Mouse (Mus musculus) v-Abl transformed pro-B cells (cell line): ENCODE results near the gene Lmf1.

Source experiments
- in situ Hi-C, 2 experiments: fragments of 400-800 bp; cut with MboI; formaldehyde crosslinking; loops; one replicate each; pipeline ENCODE4 v1.15.1; 2025; ENCODE audit not compliant: unreplicated experiment in 2 of 2

Lmf1 gene

DNA sequence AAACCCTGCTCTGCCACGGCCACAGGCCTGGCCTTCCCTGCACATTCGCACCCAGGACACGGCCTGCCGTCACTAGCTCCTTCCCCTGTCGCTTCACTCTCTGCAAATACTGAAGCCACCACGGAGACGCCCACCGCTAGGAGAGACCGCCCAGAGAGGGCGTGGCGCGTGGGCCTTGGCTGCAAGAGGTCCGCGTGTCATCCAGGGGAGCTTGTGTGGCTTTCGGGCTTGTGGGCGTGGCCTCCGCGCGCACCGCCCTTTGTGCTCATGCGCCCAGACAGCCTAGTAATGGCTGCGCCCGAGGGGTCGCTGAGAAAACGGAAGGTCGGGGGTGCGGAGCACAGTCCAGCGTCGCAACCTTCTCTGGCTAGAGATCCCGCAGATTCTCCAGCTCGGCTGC, at the start of gene Lmf1:
Lmf1 (plus strand) TSS at position 166 of the 400 bp plus-strand sequence.
- in situ Hi-C loops = loop anchor here in 1 of 2 experiments (10.0 kb wide), 1 partner anchor 96 kb away; no protein-coding TSS in a partner anchor

DNA sequence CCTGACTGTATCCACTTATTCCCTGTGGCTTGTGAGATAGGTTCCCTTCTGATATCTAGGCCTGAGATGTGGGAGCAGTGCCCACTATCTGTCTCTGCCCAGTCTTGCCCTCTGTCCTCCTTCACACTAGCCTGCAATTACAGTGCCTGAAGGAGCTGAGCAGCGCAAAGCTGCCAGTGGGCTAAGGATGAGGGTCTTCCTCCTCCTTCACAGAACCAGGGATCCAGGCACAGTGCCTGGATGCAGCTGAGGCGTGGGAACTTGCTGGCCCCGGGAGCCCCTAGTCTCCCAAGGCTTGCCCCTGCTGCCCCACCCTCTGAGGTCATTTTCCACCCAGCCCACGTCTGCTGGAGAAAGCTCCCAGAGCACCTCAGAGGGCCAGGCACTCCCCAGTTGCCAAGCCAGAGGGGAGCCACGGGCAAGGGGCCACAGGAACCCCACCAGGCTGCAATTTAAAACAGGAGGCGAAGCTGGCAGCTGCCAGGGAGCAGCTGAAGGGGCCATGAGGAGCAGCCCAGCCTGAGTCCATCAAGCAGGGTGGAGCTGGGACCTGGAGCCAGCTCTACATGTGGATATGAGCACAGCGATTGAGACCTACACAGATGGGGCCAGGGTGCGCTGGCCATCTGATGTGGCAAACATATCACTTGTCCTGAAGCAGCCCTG, 48.4 kb upstream of the Lmf1 start:
- in situ Hi-C loops = no loop called here

DNA sequence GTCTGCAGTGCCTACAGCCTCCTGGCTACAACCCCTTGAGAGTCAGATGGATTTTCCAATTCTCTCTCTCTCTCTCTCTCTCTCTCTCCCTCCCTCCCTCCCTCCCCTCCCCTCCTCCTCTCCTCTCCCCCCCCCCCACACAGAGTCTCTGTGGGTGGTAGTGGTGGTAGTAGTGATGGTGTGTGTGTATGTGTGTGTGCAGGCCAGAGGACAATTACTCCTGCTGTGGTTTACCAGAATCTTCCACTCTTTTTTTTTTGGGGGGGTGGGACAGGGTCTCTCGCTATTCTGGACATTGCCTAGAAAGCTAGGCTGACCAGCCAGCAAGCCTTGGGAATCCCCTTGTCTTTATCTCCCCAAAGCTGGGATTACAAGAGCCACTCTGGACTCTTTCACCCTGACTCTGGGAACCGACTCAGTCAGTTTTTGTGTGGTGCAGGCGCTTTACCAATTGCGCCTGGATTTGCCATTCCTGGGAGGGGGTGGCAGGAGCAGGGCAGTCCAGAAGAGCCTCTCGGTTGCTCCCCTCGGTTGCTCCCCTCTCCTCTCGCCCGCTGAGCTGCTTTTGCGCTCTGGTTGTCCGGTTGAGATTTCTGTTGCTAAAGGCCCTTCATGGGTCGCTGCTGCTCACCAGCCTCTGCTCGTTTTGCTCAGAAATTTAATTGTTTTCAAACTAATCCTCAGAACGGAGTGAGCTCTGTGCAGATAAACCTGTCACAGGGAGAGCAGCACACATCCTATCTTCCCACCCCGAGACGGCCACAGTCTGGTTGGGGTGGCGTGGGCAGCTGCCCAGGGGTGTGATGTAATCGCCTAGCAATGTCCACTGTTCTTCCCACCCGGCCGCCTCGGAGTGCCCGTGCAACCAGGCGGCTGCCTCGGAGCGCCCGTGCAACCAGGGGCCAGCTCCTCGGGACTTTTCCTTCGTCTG, 39.7 kb upstream of the Lmf1 start:
- in situ Hi-C loops = no loop called here

DNA sequence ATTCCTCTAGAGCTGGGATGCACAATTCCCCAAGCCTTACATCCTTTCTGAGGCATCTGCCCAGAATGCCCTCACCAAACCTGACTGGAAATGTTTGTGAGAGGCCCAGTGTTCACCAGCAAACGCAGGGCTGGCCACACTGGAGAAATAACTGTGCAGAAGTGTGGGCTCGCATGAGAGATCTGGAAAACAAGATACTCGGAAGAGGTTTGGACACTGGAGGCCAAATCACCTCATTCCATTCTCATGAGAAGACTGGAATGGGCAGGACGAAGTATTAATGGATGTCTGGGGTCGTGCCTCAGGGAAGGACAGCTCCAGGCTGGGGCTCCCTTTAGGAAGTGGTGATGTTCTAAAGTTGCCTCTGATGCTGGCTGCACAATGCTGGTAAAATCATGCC, 38.2 kb upstream of the Lmf1 start:
- in situ Hi-C loops = no loop called here

DNA sequence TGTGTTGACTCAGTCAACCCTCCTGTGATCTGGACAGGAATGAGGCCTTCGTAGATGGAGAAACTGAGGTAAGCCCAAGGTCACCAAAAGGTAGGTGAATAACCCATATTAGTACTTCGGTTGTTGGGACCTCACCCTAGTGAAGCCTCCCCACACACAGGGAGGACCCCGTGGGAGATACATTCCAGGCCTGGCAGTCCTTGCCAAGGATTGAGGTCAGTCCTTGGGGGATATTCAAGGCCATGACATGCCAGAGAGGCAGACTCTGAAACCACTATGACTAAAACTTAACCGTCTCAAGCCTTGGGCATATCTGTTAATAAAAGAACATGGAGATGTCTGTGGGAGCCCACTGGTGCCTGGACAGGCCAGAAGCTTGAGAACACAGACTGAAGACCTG, 37.1 kb upstream of the Lmf1 start:
- in situ Hi-C loops = no loop called here

DNA sequence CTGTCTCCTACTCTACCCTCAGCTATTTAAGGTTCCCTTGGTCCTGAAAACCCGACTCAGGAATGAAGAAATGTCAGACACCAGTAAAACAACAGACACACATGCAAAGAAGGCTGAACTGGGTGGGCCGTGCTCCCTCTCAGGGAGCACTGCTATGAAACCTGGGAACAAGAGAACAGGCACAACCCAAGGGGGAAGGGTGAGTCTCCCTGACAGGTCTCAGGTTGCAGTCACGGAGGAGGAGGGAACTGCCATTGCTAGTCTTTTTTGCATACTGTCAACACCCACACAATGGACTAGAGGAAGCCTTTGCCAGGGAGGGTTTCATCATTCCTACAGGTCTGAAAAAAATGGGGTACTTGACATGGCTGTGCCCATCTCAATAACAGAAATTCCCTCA, 31.9 kb upstream of the Lmf1 start:
- in situ Hi-C loops = no loop called here

DNA sequence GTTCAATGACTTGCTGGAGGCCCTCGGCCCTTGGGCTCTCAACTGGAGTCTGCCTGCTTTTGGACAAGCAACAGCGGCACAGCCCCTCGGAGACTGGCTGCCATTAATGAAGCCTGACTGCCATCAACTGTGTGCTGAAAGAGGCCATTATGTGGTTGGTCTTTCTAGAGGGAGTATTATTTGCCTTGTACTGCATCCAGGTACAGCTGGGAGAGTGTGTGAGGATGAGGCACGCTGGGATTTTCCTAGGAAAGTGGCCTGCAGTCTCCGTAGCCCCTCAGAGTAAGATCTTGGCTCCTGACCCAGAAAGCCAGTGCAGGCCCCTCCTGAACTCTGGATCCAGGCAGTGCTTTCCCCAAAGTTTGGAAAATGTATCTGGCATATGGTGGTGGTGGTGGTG, 28.9 kb upstream of the Lmf1 start:
- in situ Hi-C loops = no loop called here

DNA sequence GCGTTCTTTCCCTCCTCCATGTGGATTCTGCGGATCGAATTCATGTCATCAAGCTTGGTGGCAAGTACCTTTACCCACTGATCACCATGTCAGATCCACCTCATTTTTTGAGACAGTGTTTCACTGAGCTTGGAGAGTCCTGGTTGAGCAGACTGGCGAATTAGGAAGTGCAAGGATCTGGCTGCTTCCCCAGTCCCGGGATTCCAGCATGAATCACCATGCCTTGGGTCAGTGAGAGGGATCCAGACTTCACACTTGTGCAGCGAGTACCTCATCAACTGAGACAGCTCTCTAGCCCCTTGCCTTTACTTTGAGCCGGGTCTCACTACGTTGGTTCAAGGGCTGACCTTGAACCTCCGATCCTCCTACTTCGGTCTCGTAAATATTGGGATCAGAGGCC, 27.6 kb upstream of the Lmf1 start:
- in situ Hi-C loops = no loop called here

DNA sequence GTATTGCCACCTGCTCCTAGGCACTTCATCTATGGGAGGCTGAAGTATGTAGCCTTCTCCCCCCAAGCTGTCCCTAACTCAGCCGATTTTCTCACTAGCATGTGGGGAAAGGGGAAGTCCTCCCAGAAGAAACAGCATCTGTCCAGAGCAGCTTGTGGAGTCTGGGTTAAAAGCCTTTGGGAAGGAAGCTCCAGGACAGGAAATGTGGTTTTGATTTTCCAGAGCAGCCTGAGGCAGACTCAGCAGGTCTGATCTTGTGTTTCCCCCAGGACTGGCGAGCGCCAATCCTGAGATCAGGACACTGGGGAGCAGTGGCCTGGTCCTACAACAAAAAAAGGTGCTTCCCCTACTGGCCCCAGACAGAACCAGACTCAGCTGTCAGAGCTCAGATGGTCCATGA, 23.7 kb upstream of the Lmf1 start:
- in situ Hi-C loops = no loop called here

DNA sequence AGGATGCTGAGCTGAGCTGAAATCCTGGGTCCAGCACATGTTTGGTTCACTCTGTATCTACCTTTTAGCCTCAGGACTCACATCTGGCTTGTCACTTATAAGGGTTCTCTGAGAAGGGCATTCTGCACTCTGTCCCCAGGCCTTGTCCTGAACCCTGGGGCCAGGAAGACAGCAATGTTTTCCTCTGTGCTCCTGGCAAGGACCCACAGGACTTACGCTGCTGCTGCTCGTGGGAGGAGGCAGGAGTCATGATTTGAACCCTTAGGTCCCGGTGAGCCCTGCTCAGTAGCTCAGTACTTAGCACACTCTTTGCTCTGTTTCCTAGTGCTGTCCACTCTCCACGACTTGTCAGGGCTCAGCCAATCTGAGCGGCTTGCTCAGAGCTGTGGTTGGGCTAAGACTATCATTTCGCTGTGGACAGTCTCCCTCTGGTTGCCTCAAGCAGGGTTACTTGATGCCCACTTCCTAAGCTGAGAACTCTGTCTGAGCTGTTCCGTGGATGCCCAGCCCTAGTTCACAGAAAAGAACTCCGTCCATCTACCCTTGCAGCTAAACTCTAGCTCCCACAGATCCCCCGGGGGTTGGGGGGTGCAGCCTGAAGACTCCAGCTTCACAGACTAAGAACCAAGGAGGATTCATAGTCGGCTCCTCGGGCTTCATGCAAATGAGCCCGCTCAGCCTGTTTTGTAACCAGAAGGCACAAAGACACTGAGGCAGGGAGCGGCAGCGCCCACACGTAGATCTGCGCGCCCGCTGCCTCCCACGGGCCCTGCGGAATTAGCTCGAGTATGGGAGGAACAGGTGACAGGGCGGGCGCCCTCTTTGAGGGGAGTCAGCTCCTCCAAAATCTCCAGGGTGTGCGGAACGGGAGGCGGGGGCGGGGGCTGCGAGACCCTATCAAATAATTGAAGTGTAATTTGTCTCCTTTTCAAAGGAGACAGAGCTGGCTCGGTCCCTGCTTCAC, 22.9 kb upstream of the Lmf1 start:
- in situ Hi-C loops = no loop called here

DNA sequence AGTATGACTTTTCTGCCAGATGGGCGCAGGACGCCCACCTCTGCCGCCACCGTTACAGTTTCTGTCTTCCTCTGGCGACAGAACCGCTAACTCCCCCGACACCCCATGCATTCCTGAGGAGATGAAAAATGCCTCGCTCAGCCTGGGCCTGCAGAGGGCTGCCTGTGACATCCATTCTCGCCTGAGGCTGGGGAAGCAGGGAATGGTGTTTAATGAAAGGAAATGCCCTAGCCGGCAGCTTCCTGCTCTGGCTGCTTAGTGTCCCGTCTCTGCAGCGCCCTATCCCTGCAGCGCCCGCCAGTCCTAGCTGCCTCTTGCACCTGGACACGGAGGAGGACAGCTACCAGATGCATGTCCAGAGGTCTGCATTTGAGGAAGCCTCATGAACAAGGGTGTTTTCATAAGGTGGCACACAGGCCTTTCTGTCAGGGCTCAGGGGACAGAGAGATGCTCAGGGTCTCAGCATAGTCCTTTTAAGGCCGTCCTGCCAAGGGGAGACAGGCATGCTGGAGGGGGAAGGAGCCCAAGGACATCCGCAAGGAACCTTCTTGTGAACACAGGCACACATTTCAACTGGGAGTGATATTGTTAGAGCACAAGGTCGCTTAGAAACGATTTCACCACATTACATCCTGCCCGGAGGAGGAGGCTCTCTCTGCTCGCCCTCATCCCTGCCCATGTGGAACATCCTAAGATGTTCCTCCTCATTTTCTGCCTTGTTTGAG, 22.1 kb upstream of the Lmf1 start:
- in situ Hi-C loops = no loop called here

DNA sequence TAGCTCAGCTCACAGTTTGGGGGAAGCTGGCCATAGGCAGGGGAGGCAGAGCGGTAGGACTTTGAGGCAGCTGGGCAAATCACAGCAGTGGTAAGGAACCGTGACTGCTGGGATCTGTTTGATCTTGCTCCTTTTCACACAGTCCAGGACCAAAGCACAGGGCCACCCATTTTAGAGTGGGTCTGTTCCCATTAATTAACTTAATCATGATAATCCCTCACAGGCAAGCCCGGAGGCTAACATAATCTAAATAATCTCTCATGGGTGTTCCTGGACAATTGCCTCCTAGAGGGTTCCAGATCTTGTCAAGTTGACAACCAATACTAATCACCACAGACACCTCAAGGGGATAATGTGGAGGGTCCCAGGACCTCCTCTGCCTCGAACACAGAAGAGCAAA, 19.3 kb upstream of the Lmf1 start:
- in situ Hi-C loops = no loop called here

DNA sequence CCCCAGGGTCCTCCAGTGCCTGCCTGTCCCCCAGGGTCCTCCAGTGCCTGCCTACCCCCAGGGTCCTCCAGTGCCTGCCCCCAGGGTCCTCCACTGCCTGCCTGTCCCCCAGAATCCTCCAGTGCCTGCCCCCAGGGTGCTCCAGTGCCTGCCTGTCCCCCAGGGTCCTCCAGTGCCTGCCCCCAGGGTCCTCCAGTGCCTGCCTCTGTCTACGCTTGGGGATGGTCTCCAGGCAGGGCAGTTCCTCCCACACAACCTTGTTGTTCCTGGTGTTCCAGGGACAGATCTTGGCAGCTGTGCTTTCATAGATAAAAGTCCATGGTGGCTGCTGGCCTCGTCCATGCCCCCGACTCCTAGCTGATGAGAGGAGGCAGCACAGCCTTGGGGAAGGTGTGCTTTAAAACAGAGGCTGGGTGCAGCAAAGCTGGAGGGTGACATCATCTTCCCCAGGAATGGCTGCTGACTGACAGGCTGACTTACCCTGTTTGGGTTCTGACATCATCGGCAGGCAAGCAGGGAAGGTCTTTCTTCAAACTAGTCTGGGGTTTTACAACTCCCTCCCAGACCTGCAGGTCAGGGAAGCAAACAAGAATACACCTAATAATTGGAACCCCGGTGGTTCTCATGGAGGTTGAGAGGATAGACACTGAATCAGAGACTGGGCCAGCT, 18.2 kb upstream of the Lmf1 start:
- in situ Hi-C loops = no loop called here

DNA sequence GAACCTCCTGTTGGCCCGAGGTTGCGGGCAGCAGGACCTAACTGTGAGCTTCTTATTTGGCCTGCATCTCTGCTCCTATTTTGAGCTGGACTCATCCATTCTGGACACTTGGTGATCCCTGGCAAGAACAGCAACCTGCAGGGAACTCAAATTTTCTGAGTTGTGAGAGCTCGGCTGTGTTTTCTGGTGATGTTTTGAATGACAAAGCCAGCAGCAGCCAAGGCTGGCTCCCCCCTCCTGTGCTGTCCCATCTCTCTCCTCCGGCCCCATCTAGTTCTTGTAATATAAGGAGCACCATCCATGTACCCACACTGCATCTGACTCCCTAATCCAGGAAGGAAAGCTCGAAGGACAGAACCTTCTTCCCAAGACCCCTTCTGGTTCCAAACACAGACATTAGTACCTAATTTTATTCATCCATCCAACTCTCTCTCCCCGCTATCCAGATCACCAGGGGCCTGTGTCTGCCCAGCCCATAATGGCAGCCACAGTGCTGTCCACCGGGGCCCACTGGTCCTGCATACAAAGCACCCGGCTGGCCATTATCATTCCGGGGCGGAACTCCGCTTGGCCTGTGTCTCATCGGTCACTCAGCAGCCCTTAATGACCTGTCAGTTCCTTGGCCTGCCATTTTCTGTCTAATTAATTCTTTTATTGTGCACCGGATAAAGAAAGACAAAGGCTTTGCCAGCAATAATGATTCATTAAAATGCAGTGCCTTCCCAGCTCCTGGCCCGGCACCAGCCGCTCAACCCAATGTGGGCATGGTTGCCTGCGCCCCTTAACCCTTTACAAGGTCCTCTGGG, 17.5 kb upstream of the Lmf1 start:
- in situ Hi-C loops = no loop called here

DNA sequence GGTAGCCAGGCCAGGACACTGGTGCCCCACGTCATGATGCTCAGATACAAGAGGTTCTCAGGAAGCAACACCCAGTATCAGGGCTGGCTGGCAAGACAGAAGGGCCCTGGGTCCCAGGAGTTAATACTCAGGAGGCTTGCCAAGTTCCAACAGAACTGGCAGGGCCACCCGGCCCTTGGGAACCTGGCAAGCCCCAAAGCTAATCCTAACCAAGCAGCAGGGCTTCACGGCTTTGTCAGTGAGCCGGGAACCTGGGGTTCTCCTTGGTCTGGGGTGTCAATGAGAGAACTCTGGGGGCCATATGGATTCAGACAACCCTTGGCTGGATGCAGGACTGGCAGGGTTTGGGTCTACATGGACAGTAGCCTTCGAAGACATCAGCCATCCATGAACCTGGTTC, 14.4 kb upstream of the Lmf1 start:
- in situ Hi-C loops = no loop called here

DNA sequence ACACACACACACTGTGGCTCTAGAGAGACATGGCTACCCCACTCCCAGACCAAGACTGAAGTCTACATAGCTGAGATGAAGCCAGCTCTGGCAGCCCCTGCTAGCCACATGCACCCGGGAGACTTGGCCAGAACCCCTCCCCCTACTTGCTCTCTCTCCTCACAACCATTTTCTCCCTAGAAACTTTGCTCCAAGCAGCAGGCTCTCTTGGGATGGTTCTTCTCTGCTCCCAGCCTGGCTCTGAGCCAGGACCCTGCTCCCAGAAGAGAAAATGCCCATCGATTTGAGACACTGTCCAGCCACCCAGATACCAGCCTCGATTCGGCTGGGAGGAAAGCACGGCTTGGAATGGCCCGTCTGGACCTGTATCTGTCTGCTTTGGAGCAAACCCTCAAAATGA, 13.6 kb upstream of the Lmf1 start:
- in situ Hi-C loops = no loop called here

DNA sequence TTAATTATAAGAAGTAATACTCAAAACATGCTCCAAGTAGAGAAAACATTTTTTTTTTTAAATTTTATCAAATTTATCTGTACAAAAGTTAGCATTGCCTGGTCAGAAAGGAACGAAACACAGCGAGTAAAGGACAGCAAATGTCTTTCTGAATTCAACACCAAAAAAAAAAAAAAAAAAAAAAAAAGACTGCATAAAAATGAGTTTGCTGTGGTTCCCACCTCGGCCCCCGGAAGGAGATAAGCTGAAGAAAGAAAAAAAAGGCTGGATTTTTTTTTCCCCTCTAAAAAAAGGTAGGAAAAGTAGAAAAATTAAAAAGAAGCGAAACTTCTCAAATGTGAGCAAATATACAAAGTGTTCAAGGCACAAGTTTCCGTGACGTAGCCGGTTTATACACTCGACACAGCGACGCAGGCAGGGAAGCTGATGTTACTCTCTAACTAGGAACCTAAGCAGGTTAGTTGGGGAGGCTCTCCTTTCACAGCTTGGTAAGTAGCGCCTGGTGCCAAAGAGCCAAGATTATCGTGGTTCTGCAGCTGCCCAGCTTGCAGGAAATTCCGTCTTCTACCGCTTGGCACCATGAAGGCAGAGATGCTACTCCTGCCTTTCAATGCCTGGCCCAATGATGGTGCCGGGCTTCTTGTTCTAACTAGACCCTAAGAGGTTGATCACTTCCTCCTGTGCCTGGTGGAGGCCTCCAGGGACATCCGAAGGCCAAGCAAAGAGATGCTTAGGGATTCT, 12.9 kb upstream of the Lmf1 start:
- in situ Hi-C loops = no loop called here

DNA sequence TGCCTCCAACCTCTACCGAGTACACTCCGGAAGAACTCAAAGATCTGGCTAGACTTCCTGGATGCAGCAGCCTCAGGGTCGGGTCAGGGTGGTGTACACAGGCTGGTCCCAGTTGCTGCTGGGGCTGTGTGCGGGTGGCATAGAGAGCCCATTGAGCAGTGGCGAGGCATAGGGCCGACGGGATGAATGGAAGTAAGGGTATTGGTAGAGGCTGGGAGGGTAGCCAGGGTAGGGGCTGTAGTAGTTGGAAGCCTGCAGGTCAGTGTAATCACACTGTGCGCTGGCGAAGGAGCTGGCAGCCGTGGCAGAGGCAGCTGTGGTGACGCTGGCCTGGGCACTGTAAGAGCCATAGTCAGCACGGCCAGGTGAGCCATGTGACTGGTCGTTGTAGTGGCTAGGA, 11.6 kb upstream of the Lmf1 start:
- in situ Hi-C loops = no loop called here
